Mouse (Mus musculus): ENCODE data around the gene Tmem9. TPM values are rescaled to one million over a fixed set of nuclear protein-coding genes. Genes with fewer than 3 reads are reported as not detected.

Tmem9 gene
- polyA plus RNA-seq, 1 experiment = 62.1 TPM

DNA sequence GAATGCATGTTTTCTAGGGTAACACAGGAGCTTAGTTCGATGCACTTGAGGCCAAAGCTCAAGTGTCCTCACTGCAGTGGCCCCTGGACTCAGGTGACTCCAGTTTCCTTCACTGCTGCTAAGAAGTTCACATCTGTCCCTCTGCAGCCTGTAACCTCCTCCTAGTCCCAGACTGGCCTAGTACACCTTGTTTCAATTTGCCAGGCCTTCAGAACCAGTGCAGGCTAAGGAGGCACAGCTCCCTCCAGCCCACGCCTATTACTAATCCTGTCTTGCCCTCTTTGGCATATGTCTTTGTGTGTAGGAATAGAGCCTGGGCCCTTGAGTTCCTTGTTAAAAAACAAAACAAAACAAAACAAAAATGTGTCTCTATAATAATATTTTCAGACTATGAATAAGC is 9.4 kb downstream of the Tmem9 start:
- no peak for TF ChIP-seq POLR2A (IDR thresholded peaks at IDR 0.05; ENCODE audit: insufficient read depth, low read length)
- TF ChIP-seq CTCF (IDR thresholded peaks at IDR 0.05; ENCODE audit: low read depth, low read length) = no peak
- TF ChIP-seq EP300 (IDR thresholded peaks at IDR 0.05; ENCODE audit: insufficient read depth, low read depth, low read length) = no peak
- Histone ChIP-seq H3K9me3 (replicated peaks; ENCODE audit: control insufficient read depth, insufficient read depth, low read length, poor library complexity, severe bottlenecking) (no peaks in the 10 kb centered on the region), H3K27ac (ENCODE audit: insufficient read depth, low read length) (no peak overlapping the region), H3K36me3 (ENCODE audit: control insufficient read depth, insufficient read depth, low read length, poor library complexity, severe bottlenecking) (no peaks in the 10 kb centered on the region), H3K27me3 (ENCODE audit: control insufficient read depth, insufficient read depth, low read length, poor library complexity, severe bottlenecking) (no peaks in the 10 kb centered on the region), H3K4me1 (ENCODE audit: control insufficient read depth, insufficient read depth, low read length) (no peaks in the 10 kb centered on the region), H3K4me3 (ENCODE audit: low read depth, low read length) (no peak overlapping the region), H3K9ac (ENCODE audit: low read depth, poor library complexity, severe bottlenecking) (no peak overlapping the region)

DNA sequence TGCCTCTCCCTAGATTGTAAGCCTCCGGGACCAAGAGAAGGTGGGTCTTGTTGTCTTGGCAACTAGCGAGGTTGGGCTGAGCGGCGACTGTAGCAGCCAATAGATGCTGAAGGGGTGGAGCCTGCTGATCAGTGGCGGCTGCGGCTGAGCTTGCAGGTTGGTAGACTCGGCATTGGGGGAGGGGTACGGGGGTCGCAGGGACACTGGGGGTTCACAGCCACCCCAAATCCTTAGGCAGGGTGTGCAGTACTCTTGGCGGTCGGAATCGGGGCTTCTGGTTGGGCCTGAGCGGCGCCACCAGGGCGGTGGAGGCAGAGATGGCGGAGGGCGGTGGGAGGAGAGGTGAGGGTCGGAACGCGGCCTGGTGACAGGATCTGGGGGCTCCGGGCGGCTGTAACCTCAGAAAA is 10.0 kb downstream of the Tmem9 start:
- Histone ChIP-seq H3K4me3 (ENCODE audit: low read depth, low read length) (peak overlapping the region; percentile 98), H3K36me3 (ENCODE audit: control insufficient read depth, insufficient read depth, low read length, poor library complexity, severe bottlenecking) (no peaks in the 10 kb centered on the region), H3K27ac (ENCODE audit: insufficient read depth, low read length) (no peak overlapping the region), H3K27me3 (ENCODE audit: control insufficient read depth, insufficient read depth, low read length, poor library complexity, severe bottlenecking) (no peaks in the 10 kb centered on the region), H3K9me3 (replicated peaks; ENCODE audit: control insufficient read depth, insufficient read depth, low read length, poor library complexity, severe bottlenecking) (no peaks in the 10 kb centered on the region), H3K4me1 (ENCODE audit: control insufficient read depth, insufficient read depth, low read length) (no peaks in the 10 kb centered on the region), H3K9ac (ENCODE audit: low read depth, poor library complexity, severe bottlenecking) (peak overlapping the region; percentile 80)
- TF ChIP-seq CTCF (IDR thresholded peaks at IDR 0.05; ENCODE audit: low read depth, low read length) (no peak), POLR2A (IDR thresholded peaks at IDR 0.05; ENCODE audit: insufficient read depth, low read length) (no peak), EP300 (IDR thresholded peaks at IDR 0.05; ENCODE audit: insufficient read depth, low read depth, low read length) (no peak)

DNA sequence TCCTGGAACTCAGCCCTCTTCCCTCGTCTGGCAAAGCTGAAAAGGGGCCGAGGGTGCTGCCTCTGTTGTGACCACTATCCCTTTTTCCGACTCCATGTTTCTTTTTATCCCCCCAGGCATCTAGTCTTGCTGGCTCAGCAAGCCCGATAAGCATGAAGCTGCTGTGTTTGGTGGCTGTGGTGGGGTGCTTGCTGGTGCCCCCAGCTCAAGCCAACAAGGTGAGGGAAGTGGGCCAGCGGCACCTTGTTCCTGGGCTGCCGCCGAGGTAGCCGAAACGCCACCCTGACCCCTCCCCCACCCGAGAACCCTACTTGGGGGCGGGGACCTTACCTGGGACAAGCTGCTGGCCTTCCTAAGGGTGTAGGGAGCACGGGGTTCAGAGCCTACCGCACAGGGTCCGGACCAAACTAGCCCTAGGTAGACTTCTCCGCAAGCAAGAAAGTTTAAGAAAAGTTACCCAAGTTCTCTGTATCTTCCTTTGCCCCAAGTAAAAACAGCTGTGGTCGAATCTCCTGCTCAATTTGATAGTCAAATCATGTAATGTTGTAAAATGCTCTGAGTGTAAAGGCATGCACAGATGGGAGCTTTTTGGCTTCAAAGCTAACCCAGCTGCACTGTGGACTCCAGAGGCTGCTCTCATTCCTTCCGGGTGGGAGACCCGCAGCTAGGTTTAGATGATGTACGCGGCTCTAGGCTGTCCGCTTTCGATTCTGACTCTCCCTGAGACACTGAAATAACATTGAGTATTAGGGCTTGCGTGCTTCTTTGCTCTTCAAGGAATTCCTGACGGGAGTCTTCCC is 10.6 kb downstream of the Tmem9 start:
- Histone ChIP-seq H3K36me3 (ENCODE audit: control insufficient read depth, insufficient read depth, low read length, poor library complexity, severe bottlenecking) (no peaks in the 10 kb centered on the region), H3K4me1 (ENCODE audit: control insufficient read depth, insufficient read depth, low read length) (no peaks in the 10 kb centered on the region)

DNA sequence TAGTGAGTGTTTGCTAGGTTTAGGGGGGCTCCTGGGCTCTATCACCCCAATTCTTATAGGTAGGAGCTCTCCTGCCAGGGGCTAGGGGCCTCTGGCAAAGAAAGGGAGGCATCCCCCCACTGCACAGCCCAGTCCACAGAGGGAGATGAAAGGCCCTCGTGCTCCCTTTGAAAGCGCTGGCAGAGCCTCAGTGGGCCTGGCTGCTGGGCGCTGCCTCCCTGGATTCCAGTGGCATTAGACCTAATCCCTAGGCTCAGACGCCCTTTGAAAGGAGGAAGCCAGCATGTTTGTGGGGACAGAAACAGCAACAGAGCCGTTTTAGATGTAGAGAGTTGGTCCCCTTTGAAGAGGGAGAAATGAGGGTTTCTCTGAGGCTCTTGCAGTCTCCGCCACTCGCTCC is 22.3 kb downstream of the Tmem9 start:
- no peak overlapping the region for H3K9ac ChIP-seq (ENCODE audit: low read depth, poor library complexity, severe bottlenecking)
- no peaks in the 10 kb centered on the region for H3K9me3 ChIP-seq (replicated peaks; ENCODE audit: control insufficient read depth, insufficient read depth, low read length, poor library complexity, severe bottlenecking)
- H3K4me3 ChIP-seq (ENCODE audit: low read depth, low read length) = no peak overlapping the region
- H3K4me1 ChIP-seq (ENCODE audit: control insufficient read depth, insufficient read depth, low read length) = no peaks in the 10 kb centered on the region
- TF ChIP-seq CTCF (IDR thresholded peaks at IDR 0.05; ENCODE audit: low read depth, low read length) (no peak), POLR2A (IDR thresholded peaks at IDR 0.05; ENCODE audit: insufficient read depth, low read length) (no peak), EP300 (IDR thresholded peaks at IDR 0.05; ENCODE audit: insufficient read depth, low read depth, low read length) (no peak)
- H3K36me3 ChIP-seq (ENCODE audit: control insufficient read depth, insufficient read depth, low read length, poor library complexity, severe bottlenecking) = peaks cover 4% of the 10 kb centered on the region; the same call in 1 of the 2 replicates
- no peak overlapping the region for H3K27ac ChIP-seq (ENCODE audit: insufficient read depth, low read length)
- H3K27me3 ChIP-seq (ENCODE audit: control insufficient read depth, insufficient read depth, low read length, poor library complexity, severe bottlenecking) = no peaks in the 10 kb centered on the region

More for the DNA sequence above, 10.6 kb downstream of the Tmem9 start:
- Histone ChIP-seq H3K27ac (ENCODE audit: insufficient read depth, low read length) (no peak overlapping the region), H3K9ac (ENCODE audit: low read depth, poor library complexity, severe bottlenecking) (peak overlapping the region; percentile 80), H3K4me3 (ENCODE audit: low read depth, low read length) (peak overlapping the region; percentile 98), H3K27me3 (ENCODE audit: control insufficient read depth, insufficient read depth, low read length, poor library complexity, severe bottlenecking) (no peaks in the 10 kb centered on the region), H3K9me3 (replicated peaks; ENCODE audit: control insufficient read depth, insufficient read depth, low read length, poor library complexity, severe bottlenecking) (no peaks in the 10 kb centered on the region)
- TF ChIP-seq EP300 (IDR thresholded peaks at IDR 0.05; ENCODE audit: insufficient read depth, low read depth, low read length) (no peak), POLR2A (IDR thresholded peaks at IDR 0.05; ENCODE audit: insufficient read depth, low read length) (no peak), CTCF (IDR thresholded peaks at IDR 0.05; ENCODE audit: low read depth, low read length) (no peak)

DNA sequence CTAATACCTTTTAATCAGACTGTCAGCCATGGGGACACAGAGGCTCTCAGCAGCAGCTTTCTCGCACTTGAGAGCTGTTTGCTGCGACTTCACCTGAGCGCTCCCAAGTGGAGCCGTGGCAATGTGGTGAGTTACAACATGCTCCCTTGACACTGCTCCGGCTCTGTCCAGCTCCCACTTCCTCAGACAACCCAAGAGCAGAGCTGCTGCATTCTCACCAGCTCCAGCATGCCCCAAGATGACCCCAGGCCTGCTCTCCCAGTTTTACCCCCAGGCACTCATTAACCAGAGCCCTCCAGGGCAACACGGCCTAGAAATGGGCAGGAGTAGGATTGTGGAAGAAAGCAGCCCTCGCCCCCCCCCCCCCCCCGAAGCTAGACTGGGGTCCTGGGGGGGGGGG is 23.7 kb downstream of the Tmem9 start:
- Histone ChIP-seq H3K27ac (ENCODE audit: insufficient read depth, low read length) (no peak overlapping the region), H3K4me1 (ENCODE audit: control insufficient read depth, insufficient read depth, low read length) (no peaks in the 10 kb centered on the region), H3K4me3 (ENCODE audit: low read depth, low read length) (no peak overlapping the region), H3K27me3 (ENCODE audit: control insufficient read depth, insufficient read depth, low read length, poor library complexity, severe bottlenecking) (no peaks in the 10 kb centered on the region), H3K36me3 (ENCODE audit: control insufficient read depth, insufficient read depth, low read length, poor library complexity, severe bottlenecking) (peaks cover 4% of the 10 kb centered on the region; the same call in 1 of the 2 replicates), H3K9ac (ENCODE audit: low read depth, poor library complexity, severe bottlenecking) (no peak overlapping the region), H3K9me3 (replicated peaks; ENCODE audit: control insufficient read depth, insufficient read depth, low read length, poor library complexity, severe bottlenecking) (no peaks in the 10 kb centered on the region)
- TF ChIP-seq EP300 (IDR thresholded peaks at IDR 0.05; ENCODE audit: insufficient read depth, low read depth, low read length) (no peak), CTCF (IDR thresholded peaks at IDR 0.05; ENCODE audit: low read depth, low read length) (no peak), POLR2A (IDR thresholded peaks at IDR 0.05; ENCODE audit: insufficient read depth, low read length) (no peak)

DNA sequence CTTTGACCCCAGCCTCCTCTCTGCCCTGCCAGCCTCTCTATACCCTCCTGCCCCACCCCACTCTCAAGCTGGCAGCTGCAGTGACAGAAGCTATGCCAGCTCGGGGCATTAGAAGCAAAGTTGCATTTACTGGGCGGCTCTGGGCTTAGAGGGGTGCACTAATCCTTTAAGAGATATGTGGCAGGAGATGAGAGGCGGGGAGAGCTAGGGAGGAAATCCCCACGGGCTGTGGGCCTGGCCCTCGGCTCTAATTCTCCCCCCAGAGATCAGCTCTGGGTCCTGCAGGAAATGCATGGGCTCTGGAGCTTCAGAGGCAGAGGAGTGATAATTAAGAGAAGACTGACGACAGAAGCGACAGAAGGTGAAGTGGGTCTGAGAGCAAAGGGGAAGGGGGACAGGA is 25.0 kb downstream of the Tmem9 start:
- H3K9ac ChIP-seq (ENCODE audit: low read depth, poor library complexity, severe bottlenecking) = no peak overlapping the region
- H3K27ac ChIP-seq (ENCODE audit: insufficient read depth, low read length) = no peak overlapping the region
- no peaks in the 10 kb centered on the region for H3K27me3 ChIP-seq (ENCODE audit: control insufficient read depth, insufficient read depth, low read length, poor library complexity, severe bottlenecking)
- H3K36me3 ChIP-seq (ENCODE audit: control insufficient read depth, insufficient read depth, low read length, poor library complexity, severe bottlenecking) = peaks cover 1% of the 10 kb centered on the region; the same call in 1 of the 2 replicates
- H3K9me3 ChIP-seq (replicated peaks; ENCODE audit: control insufficient read depth, insufficient read depth, low read length, poor library complexity, severe bottlenecking) = no peaks in the 10 kb centered on the region
- TF ChIP-seq CTCF (IDR thresholded peaks at IDR 0.05; ENCODE audit: low read depth, low read length) (no peak), EP300 (IDR thresholded peaks at IDR 0.05; ENCODE audit: insufficient read depth, low read depth, low read length) (no peak), POLR2A (IDR thresholded peaks at IDR 0.05; ENCODE audit: insufficient read depth, low read length) (no peak)
- H3K4me1 ChIP-seq (ENCODE audit: control insufficient read depth, insufficient read depth, low read length) = no peaks in the 10 kb centered on the region
- H3K4me3 ChIP-seq (ENCODE audit: low read depth, low read length) = no peak overlapping the region
